Mouse (Mus musculus) embryonic facial prominence, embryonic 12.5 days (tissue): ENCODE results near the gene Hist1h2ac. TPM values are rescaled to one million over a fixed set of nuclear protein-coding genes. Genes with fewer than 3 reads are reported as not detected.
"Not testable (repeated sequence)": the region's sequence is repeated elsewhere in the genome, so short reads cannot be mapped to it uniquely, and the experiment has no call there.

Experiments
- ATAC-seq: fragments of 200-750 bp; cut with Nextera tagmentation; 2 replicates; pipeline ENCODE4 v1.8.0; 2017; ENCODE audit not compliant: insufficient number of reproducible peaks, insufficient read depth, low FRiP score, low TSS enrichment
- H3K27ac ChIP-seq: fragments of 300-500 bp; sonication (generic); 2 replicates; pipeline ENCODE4 v1.5.1; 2016; ENCODE audit warnings: mild to moderate bottlenecking
- H3K27me3 ChIP-seq: fragments of 300-500 bp; sonication (generic); 2 replicates; pipeline ENCODE4 v1.6.1; 2016; ENCODE audit warnings: mild to moderate bottlenecking, moderate library complexity
- H3K36me3 ChIP-seq: fragments of 300-500 bp; sonication (generic); 2 replicates; pipeline ENCODE4 v1.6.1; 2016; ENCODE audit warnings: mild to moderate bottlenecking
- H3K4me1 ChIP-seq: fragments of 300-500 bp; sonication (generic); 2 replicates; pipeline ENCODE4 v1.6.1; 2016
- H3K4me2 ChIP-seq: fragments of 300-500 bp; sonication (generic); replicated peaks from 2 replicates; pipeline ENCODE4 v1.6.1; 2016; ENCODE audit warnings: mild to moderate bottlenecking, moderate library complexity
- H3K4me3 ChIP-seq: fragments of 300-500 bp; sonication (generic); 2 replicates; pipeline ENCODE4 v1.5.1; 2016; ENCODE audit warnings: mild to moderate bottlenecking
- H3K9ac ChIP-seq: fragments of 300-500 bp; sonication (generic); 2 replicates; pipeline ENCODE4 v1.6.1; 2016; ENCODE audit warnings: mild to moderate bottlenecking, moderate library complexity
- H3K9me3 ChIP-seq: fragments of 300-500 bp; sonication (generic); 2 replicates; pipeline ENCODE4 v1.6.1; 2016; ENCODE audit warnings: mild to moderate bottlenecking, moderate library complexity
- WGBS: fragments of 180-500 bp; shearing (Covaris S2); methylation state at CpG from one replicate; pipeline ENCODE4 v1.1.7; 2016; 5-methylcytosine and 5-hydroxymethylcytosine counted together
- polyA plus RNA-seq: library from polyadenylated mRNA; unstranded; fragments of >200 nt; fragmentation: Nextera tagmentation; extraction: Ambion mirVana; gene quantifications from 2 replicates; pipeline ENCODE4 v1.2.1, GENCODE M21; 2016

The Hist1h2ac gene
- polyA plus RNA-seq: 1.3 TPM in 2 replicates

GRCm38 (mm10) chr13:23683755-23684281 lies at the start of gene Hist1h2ac, which contains the start of gene Hist1h2bc:
Gene Hist1h2ac (minus strand): TSS chr13:23683948.
Gene Hist1h2bc (plus strand): TSS chr13:23684199.
- Histone ChIP-seq H3K4me2 (peak within 1 kb of the TSS; percentile 65), H3K36me3 (no peaks in the 10 kb centered on the region), H3K9ac (peak within 1 kb of the TSS; percentile 66), H3K9me3 (no peaks in the 10 kb centered on the region), H3K27me3 (no peaks in the 10 kb centered on the region), H3K27ac (peak within 1 kb of the TSS; percentile 98), H3K4me3 (peak within 1 kb of the TSS; percentile 47), H3K4me1 (peaks cover 10% of the 10 kb centered on the region; the same call in 1 of the 2 replicates)
- under 1% methylated on average over 31 of the region's 32 CpGs for WGBS
- ATAC-seq: peak; percentile 99

GRCm38 (mm10) chr13:23732156-23732804 lies 48.5 kb upstream of the Hist1h2ac start:
- no peaks in the 10 kb centered on the region for H3K9me3 ChIP-seq
- H3K9ac ChIP-seq: no peak overlapping the region
- 24% methylated on average over 8 of the region's 8 CpGs for WGBS
- H3K4me1 ChIP-seq: no peaks in the 10 kb centered on the region
- no peaks in the 10 kb centered on the region for H3K36me3 ChIP-seq
- H3K4me3 ChIP-seq: no peak overlapping the region
- ATAC-seq: no peak
- no peak overlapping the region for H3K27ac ChIP-seq
- no peaks in the 10 kb centered on the region for H3K27me3 ChIP-seq
- H3K4me2 ChIP-seq: no peak overlapping the region

GRCm38 (mm10) chr13:23730479-23730878 lies 46.7 kb upstream of the Hist1h2ac start:
- no peaks in the 10 kb centered on the region for H3K27me3 ChIP-seq
- H3K4me3 ChIP-seq: no peak overlapping the region
- no peak for ATAC-seq
- WGBS: 43% methylated on average over 8 of the region's 8 CpGs
- no peaks in the 10 kb centered on the region for H3K36me3 ChIP-seq
- no peak overlapping the region for H3K4me2 ChIP-seq
- H3K27ac ChIP-seq: no peak overlapping the region
- no peaks in the 10 kb centered on the region for H3K4me1 ChIP-seq
- H3K9ac ChIP-seq: no peak overlapping the region
- no peaks in the 10 kb centered on the region for H3K9me3 ChIP-seq

- H3K4me2 ChIP-seq: no peak overlapping the region
- WGBS: 87% methylated on average over 5 of the region's 5 CpGs
- H3K27ac ChIP-seq: no peak overlapping the region
Observed at GRCm38 (mm10) chr13:23729706-23730105, 46.0 kb upstream of the Hist1h2ac start.

GRCm38 (mm10) chr13:23729192-23729525 lies 45.4 kb upstream of the Hist1h2ac start:
- no peaks in the 10 kb centered on the region for H3K36me3 ChIP-seq
- no peak overlapping the region for H3K27ac ChIP-seq
- H3K27me3 ChIP-seq: no peaks in the 10 kb centered on the region
- H3K4me3 ChIP-seq: no peak overlapping the region
- WGBS: 93% methylated on average over 9 of the region's 9 CpGs
- H3K4me1 ChIP-seq: no peaks in the 10 kb centered on the region
- no peaks in the 10 kb centered on the region for H3K9me3 ChIP-seq
- no peak for ATAC-seq
- H3K9ac ChIP-seq: no peak overlapping the region
- no peak overlapping the region for H3K4me2 ChIP-seq

More at GRCm38 (mm10) chr13:23729706-23730105, 46.0 kb upstream of the Hist1h2ac start:
- Histone ChIP-seq H3K9ac (no peak overlapping the region), H3K4me3 (no peak overlapping the region), H3K9me3 (no peaks in the 10 kb centered on the region), H3K36me3 (no peaks in the 10 kb centered on the region), H3K4me1 (no peaks in the 10 kb centered on the region), H3K27me3 (no peaks in the 10 kb centered on the region)
- no peak for ATAC-seq

GRCm38 (mm10) chr13:23728472-23729191 lies 44.9 kb upstream of the Hist1h2ac start:
- no peak overlapping the region for H3K27ac ChIP-seq

GRCm38 (mm10) chr13:23725213-23725612 lies 41.5 kb upstream of the Hist1h2ac start:
- WGBS: no CpG with 5 or more reads among the region's 1 CpGs
- H3K27me3 ChIP-seq: no peaks in the 10 kb centered on the region
- H3K4me3 ChIP-seq: no peak overlapping the region
- H3K36me3 ChIP-seq: no peaks in the 10 kb centered on the region
- ATAC-seq: no peak
- no peaks in the 10 kb centered on the region for H3K4me1 ChIP-seq
- H3K9ac ChIP-seq: no peak overlapping the region
- no peak overlapping the region for H3K27ac ChIP-seq
- H3K4me2 ChIP-seq: no peak overlapping the region
- no peaks in the 10 kb centered on the region for H3K9me3 ChIP-seq

More at GRCm38 (mm10) chr13:23728472-23729191, 44.9 kb upstream of the Hist1h2ac start:
- no peaks in the 10 kb centered on the region for H3K9me3 ChIP-seq
- no peaks in the 10 kb centered on the region for H3K27me3 ChIP-seq
- no peak overlapping the region for H3K4me2 ChIP-seq
- WGBS: 90% methylated on average over 18 of the region's 18 CpGs
- H3K4me1 ChIP-seq: no peaks in the 10 kb centered on the region
- no peak for ATAC-seq
- H3K9ac ChIP-seq: no peak overlapping the region
- H3K4me3 ChIP-seq: no peak overlapping the region
- no peaks in the 10 kb centered on the region for H3K36me3 ChIP-seq

GRCm38 (mm10) chr13:23724239-23724638 lies 40.5 kb upstream of the Hist1h2ac start:
- Histone ChIP-seq H3K4me2 (no peak overlapping the region), H3K4me3 (no peak overlapping the region), H3K36me3 (no peaks in the 10 kb centered on the region), H3K9ac (no peak overlapping the region), H3K9me3 (no peaks in the 10 kb centered on the region), H3K27ac (no peak overlapping the region), H3K27me3 (no peaks in the 10 kb centered on the region), H3K4me1 (no peaks in the 10 kb centered on the region)
- no peak for ATAC-seq
- 87% methylated on average over 4 of the region's 4 CpGs for WGBS

GRCm38 (mm10) chr13:23717593-23718245 lies 34.0 kb upstream of the Hist1h2ac start:
- not testable (repeated sequence) for H3K36me3 ChIP-seq, H3K27ac ChIP-seq, H3K9me3 ChIP-seq, H3K9ac ChIP-seq, H3K4me2 ChIP-seq, H3K4me1 ChIP-seq, ATAC-seq, H3K4me3 ChIP-seq, H3K27me3 ChIP-seq
- 18% methylated on average over 2 of the region's 2 CpGs for WGBS

- H3K27me3 ChIP-seq: no peaks in the 10 kb centered on the region
- no peak overlapping the region for H3K4me3 ChIP-seq
- no peaks in the 10 kb centered on the region for H3K9me3 ChIP-seq
- no peak overlapping the region for H3K27ac ChIP-seq
- H3K4me2 ChIP-seq: no peak overlapping the region
- no peak overlapping the region for H3K9ac ChIP-seq
- 59% methylated on average over 11 of the region's 11 CpGs for WGBS
- no peak for ATAC-seq
- no peaks in the 10 kb centered on the region for H3K4me1 ChIP-seq
- no peaks in the 10 kb centered on the region for H3K36me3 ChIP-seq
Observed at GRCm38 (mm10) chr13:23717176-23717575, 33.4 kb upstream of the Hist1h2ac start.

GRCm38 (mm10) chr13:23716261-23717042 lies 32.7 kb upstream of the Hist1h2ac start:
- Histone ChIP-seq H3K4me3 (no peak overlapping the region), H3K4me2 (no peak overlapping the region), H3K9me3 (no peaks in the 10 kb centered on the region), H3K4me1 (no peaks in the 10 kb centered on the region), H3K27me3 (no peaks in the 10 kb centered on the region), H3K9ac (no peak overlapping the region), H3K36me3 (no peaks in the 10 kb centered on the region), H3K27ac (no peak overlapping the region)
- 83% methylated on average over 5 of the region's 5 CpGs for WGBS
- no peak for ATAC-seq
